Mouse (Mus musculus): ENCODE measurements at regions not wholly inside any gene's neighbourhood (a gene's known extent, or its start where the extent isn't known, plus 50 kb on each side); places are given as distances from the start of the nearest gene placed in this dataset.
A peak's percentile ranks its signal among the peaks of the same experiment; 100 is the strongest.

- DNase-seq (ENCODE audit: low read depth, low spot score) = peak; percentile 82
Observed at GRCm38 (mm10) chr19:45288722-45289121, 53.1 kb upstream of the Lbx1 start.

- DNase-seq (ENCODE audit: low read depth, low spot score) = peak; percentile 75
Observed at GRCm38 (mm10) chr19:45297812-45298211, 62.2 kb upstream of the Lbx1 start.

GRCm38 (mm10) chr19:45299341-45299740 lies 63.7 kb upstream of the Lbx1 start:
- no peak for DNase-seq (ENCODE audit: low read depth, low spot score)

GRCm38 (mm10) chr19:45299768-45300167 lies 63.8 kb upstream of the Btrc start:
- peak; percentile 73 for DNase-seq (ENCODE audit: low read depth, low spot score)

- peak; percentile 72 for DNase-seq (ENCODE audit: low read depth, low spot score)
Observed at GRCm38 (mm10) chr19:45300691-45301431, 62.7 kb upstream of the Btrc start.

- no peak for DNase-seq (ENCODE audit: low read depth, low spot score)
Observed at GRCm38 (mm10) chr19:45301432-45301732, 62.2 kb upstream of the Btrc start.

- peak; percentile 72 for DNase-seq (ENCODE audit: low read depth, low spot score)
Observed at GRCm38 (mm10) chr19:45301733-45302547, 61.6 kb upstream of the Btrc start.

- no peak for DNase-seq (ENCODE audit: low read depth, low spot score)
Observed at GRCm38 (mm10) chr19:45302548-45303241, 60.8 kb upstream of the Btrc start.

GRCm38 (mm10) chr19:45304538-45304937 lies 59.0 kb upstream of the Btrc start:
- no peak for DNase-seq (ENCODE audit: low read depth, low spot score)

GRCm38 (mm10) chr19:45307299-45308275 lies 55.9 kb upstream of the Btrc start:
- peak; percentile 69 for DNase-seq (ENCODE audit: low read depth, low spot score)

GRCm38 (mm10) chr19:45308676-45309275 lies 54.8 kb upstream of the Btrc start:
- peak; percentile 80 for DNase-seq (ENCODE audit: low read depth, low spot score)

GRCm38 (mm10) chr19:45310291-45310881 lies 53.1 kb upstream of the Btrc start:
- DNase-seq (ENCODE audit: low read depth, low spot score) = no peak

GRCm38 (mm10) chr19:45310944-45311603 lies 52.5 kb upstream of the Btrc start:
- peak; percentile 82 for DNase-seq (ENCODE audit: low read depth, low spot score)

- no peak for DNase-seq (ENCODE audit: low read depth, low spot score)
Observed at GRCm38 (mm10) chr19:45311831-45312537, 51.5 kb upstream of the Btrc start.

GRCm38 (mm10) chr19:45312713-45313365 lies 50.7 kb upstream of the Btrc start:
- no peak for DNase-seq (ENCODE audit: low read depth, low spot score)

All from ZHBTc4 (cell line).